Mouse (Mus musculus) midbrain, embryonic 11.5 days (tissue): Measurements from ENCODE around the gene Ube2f. TPM values are rescaled to one million over a fixed set of nuclear protein-coding genes. Genes with fewer than 3 reads are reported as not detected.

ENCODE experiments used
- ATAC-seq: fragments of 200-750 bp; cut with Nextera tagmentation; 2 replicates; pipeline ENCODE4 v1.8.0; 2017; ENCODE audit warnings: moderate TSS enrichment, moderate library complexity; ENCODE audit not compliant: low FRiP score
- DNase-seq: peaks from one replicate; pipeline ENCODE4 v3.0.0; 2015; ENCODE audit warnings: low spot score; ENCODE audit errors: missing footprints
- H3K27ac ChIP-seq: fragments of 300-500 bp; sonication (generic); 2 replicates; pipeline ENCODE4 v1.5.1; 2014; ENCODE audit warnings: low read depth, low read length
- H3K27me3 ChIP-seq: fragments of 300-500 bp; sonication (generic); 2 replicates; pipeline ENCODE4 v1.6.1; 2014; ENCODE audit warnings: mild to moderate bottlenecking, low read length, moderate library complexity, mixed read lengths; ENCODE audit not compliant: control insufficient read depth, insufficient read depth
- H3K36me3 ChIP-seq: fragments of 300-500 bp; sonication (generic); 2 replicates; pipeline ENCODE4 v1.6.1; 2014; ENCODE audit warnings: mild to moderate bottlenecking, low read length, moderate library complexity, mixed read lengths; ENCODE audit not compliant: control insufficient read depth, insufficient read depth
- H3K4me1 ChIP-seq: fragments of 300-500 bp; sonication (generic); 2 replicates; pipeline ENCODE4 v1.6.1; 2014; ENCODE audit warnings: low read length; ENCODE audit not compliant: control insufficient read depth, insufficient read depth
- H3K4me2 ChIP-seq: fragments of 300-500 bp; sonication (generic); 2 replicates; pipeline ENCODE4 v1.6.1; 2014; ENCODE audit warnings: mild to moderate bottlenecking, moderate library complexity
- H3K4me3 ChIP-seq: fragments of 300-500 bp; sonication (generic); 2 replicates; pipeline ENCODE4 v1.5.1; 2014; ENCODE audit warnings: low read depth, low read length
- H3K9ac ChIP-seq: fragments of 300-500 bp; sonication (generic); 2 replicates; pipeline ENCODE4 v1.6.1; 2014; ENCODE audit warnings: low read length
- H3K9me3 ChIP-seq: fragments of 300-500 bp; sonication (generic); 2 replicates; pipeline ENCODE4 v1.6.1; 2016; ENCODE audit warnings: low read length; ENCODE audit not compliant: control insufficient read depth
- WGBS: fragments of 180-500 bp; shearing (Covaris S2); extraction: QIAGEN DNeasy Blood & Tissue Kit; methylation state at CpG from one replicate; pipeline ENCODE4 v1.1.7; 2014; 5-methylcytosine and 5-hydroxymethylcytosine counted together
- polyA plus RNA-seq: library from polyadenylated mRNA; unstranded; fragments of >200 nt; fragmentation: Nextera tagmentation; extraction: Ambion mirVana; gene quantifications from 2 replicates; pipeline ENCODE4 v1.2.1, GENCODE M21; 2014

Ube2f gene
- polyA plus RNA-seq, 1 experiment from 2014 or later = 88.5 TPM

DNA sequence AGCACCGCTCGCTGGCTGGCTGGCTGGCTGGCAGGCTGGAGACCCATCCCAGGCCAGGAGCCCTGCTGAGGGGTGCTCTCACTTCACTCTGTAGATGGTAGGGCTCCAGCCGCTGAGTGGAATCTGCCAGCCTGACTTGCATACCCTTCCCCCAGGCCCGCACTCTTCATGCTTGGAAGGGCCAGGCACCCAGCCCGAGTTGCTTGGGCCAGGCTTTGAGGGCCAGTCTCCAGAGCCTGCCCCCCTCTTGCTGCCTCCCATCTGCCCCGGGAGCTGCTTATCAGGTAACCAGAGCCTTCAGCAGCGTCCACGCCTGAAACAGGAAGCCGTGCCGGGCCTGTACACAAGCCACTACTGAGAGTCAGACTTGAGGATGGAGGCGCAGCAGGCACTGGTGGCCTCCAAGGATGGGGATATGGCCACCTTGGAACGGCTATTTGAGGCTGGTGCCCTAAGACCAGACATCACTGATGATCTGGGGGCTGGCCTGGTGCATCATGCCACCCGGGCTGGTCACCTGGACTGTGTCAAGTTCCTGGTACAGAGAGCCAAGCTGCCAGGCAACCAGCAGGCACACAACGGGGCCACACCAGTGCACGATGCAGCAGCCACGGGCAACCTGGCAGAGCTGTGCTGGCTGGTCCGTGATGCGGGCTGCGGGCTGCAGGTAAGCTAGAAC lies 71.8 kb downstream of the Ube2f start, which contains the start of gene Espnl:
Espnl (plus strand) TSS at position 316 of the 679 bp plus-strand sequence.
- H3K4me3 ChIP-seq = no peak within 1 kb of the TSS
- no peaks in the 10 kb centered on the region for H3K27me3 ChIP-seq
- H3K9me3 ChIP-seq = no peaks in the 10 kb centered on the region
- no peaks in the 10 kb centered on the region for H3K36me3 ChIP-seq
- H3K9ac ChIP-seq = no peak within 1 kb of the TSS
- DNase-seq (no peak), ATAC-seq (no peak)
- no peaks in the 10 kb centered on the region for H3K4me1 ChIP-seq
- 78% methylated on average over 19 of the region's 19 CpGs for WGBS
- no peak within 1 kb of the TSS for H3K4me2 ChIP-seq
- no peak within 1 kb of the TSS for H3K27ac ChIP-seq

DNA sequence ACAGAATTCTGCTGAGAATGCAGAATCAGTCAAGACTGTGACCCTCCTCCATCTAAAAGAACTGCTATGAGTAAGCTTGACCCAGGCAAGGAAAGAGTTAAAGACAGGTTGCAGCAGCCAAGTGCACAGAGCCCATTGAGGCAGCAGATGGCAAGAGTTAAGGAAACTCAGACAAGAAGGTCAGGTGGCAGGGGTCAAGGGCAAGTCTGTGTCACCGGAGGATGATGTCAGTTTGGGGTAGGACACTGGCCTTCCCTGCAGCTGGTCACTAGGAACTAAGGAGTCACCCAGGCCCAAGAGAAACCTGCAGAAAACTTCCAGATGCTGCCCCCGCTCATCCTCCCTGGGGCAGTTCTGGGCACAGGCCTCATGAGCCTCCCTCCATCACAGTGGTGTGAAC lies 74.5 kb downstream of the Ube2f start:
- WGBS = 78% methylated on average over 2 of the region's 2 CpGs
- Histone ChIP-seq H3K36me3 (no peaks in the 10 kb centered on the region), H3K4me1 (no peaks in the 10 kb centered on the region), H3K4me3 (no peak overlapping the region), H3K9ac (no peak overlapping the region), H3K27ac (no peak overlapping the region), H3K9me3 (no peaks in the 10 kb centered on the region), H3K27me3 (no peaks in the 10 kb centered on the region), H3K4me2 (no peak overlapping the region)
- no peak for DNase-seq
- ATAC-seq = no peak

DNA sequence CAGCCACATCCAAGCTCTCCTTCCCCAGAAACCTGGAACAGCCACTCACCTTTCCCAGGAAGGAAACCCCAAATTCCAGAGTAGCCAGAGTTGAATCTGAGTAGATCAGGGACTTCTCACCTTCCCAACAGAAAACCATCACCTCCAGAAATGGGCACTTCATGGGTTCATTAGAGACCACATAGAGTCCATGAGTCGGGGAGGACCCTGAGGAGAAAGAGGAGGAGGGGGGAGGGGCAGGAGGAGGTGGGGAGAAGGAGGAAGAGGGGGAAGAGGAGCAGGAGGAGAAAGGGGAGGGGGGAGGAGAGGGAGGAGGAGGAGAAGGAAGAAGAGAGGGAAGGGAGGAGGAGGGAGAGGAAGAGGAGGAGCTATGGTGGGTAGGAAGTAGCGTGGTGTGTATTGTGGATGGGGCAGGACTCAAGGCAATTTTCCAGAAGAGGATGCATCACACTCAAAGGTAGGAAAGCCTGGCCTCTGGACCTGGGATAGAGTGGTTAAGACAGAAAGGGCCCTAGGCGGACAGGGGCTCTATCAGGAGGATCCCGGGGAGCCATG lies 75.5 kb downstream of the Ube2f start:
- no peak overlapping the region for H3K4me2 ChIP-seq
- ATAC-seq (no peak), DNase-seq (no peak)
- no peaks in the 10 kb centered on the region for H3K9me3 ChIP-seq
- no peak overlapping the region for H3K4me3 ChIP-seq
- no peaks in the 10 kb centered on the region for H3K36me3 ChIP-seq
- 76% methylated on average over 4 of the region's 4 CpGs for WGBS
- no peaks in the 10 kb centered on the region for H3K4me1 ChIP-seq
- no peak overlapping the region for H3K27ac ChIP-seq
- no peak overlapping the region for H3K9ac ChIP-seq
- H3K27me3 ChIP-seq = no peaks in the 10 kb centered on the region

DNA sequence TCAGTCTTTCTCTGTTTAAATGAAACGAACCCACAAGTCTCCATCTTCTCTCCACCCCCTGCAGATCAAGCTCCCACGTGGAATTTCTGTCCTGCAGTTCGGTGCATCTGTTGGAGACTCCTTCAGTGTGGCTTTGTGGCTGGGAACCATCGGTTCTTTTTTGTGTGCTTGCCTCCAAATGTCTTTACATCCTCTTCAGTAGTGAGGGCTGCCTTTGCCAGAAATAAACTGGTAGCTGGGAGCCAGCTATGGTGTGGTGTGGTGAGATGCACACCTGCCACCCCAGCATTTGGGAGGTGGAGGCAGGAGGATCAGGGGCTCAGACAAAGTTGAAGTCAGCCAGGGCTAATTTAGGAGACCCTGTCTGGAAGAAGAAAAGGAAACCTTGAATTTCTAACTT lies 82.0 kb downstream of the Ube2f start:
- H3K4me3 ChIP-seq = no peak overlapping the region
- H3K4me1 ChIP-seq = no peaks in the 10 kb centered on the region
- 58% methylated on average over 4 of the region's 4 CpGs for WGBS
- no peaks in the 10 kb centered on the region for H3K9me3 ChIP-seq
- no peak overlapping the region for H3K4me2 ChIP-seq
- H3K27me3 ChIP-seq = no peaks in the 10 kb centered on the region
- H3K36me3 ChIP-seq = no peaks in the 10 kb centered on the region
- no peak for DNase-seq
- ATAC-seq = no peak
- H3K9ac ChIP-seq = no peak overlapping the region
- no peak overlapping the region for H3K27ac ChIP-seq

DNA sequence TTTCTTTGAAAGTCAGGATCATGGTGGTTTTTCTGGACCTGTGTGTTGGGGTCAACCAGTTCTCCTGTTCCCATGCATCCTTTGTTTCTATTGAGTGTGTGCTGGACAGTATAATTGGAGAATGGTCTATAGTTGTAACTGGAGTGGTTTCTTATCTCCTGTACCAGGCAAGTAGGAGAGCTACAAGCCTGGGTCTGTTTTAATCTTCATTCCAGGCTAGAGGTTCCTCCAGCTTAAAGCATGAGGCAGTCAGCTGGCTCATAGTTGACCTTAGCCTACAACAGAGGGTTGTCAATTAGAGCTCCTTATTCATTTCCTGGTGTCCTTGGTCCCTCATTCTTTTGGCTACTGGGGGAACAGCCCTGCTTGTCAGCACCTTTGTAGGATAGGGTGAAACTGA lies 83.5 kb downstream of the Ube2f start:
- DNase-seq = no peak

DNA sequence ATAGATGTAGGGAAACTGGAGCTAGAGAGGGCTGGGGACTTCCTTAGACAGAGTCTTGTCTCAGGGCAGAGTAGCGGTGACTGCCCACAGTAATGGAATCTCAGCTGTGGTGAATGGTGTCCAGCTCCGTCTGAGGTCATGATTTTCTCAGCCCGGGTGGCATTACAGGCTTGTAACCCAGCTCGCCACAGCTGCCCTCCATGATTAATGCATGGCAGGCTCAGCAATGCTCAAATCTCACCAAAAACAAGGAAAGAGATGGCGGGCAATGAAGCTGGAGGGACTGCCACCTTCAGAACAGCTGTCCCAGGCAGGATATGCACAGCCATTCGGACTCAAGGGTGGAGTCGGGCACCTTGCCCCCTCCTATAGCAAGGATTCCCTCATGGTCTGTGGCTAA lies 87.3 kb downstream of the Ube2f start:
- no peak for ATAC-seq
- Histone ChIP-seq H3K9me3 (no peaks in the 10 kb centered on the region), H3K27me3 (no peaks in the 10 kb centered on the region), H3K4me2 (no peak overlapping the region), H3K9ac (no peak overlapping the region), H3K4me3 (no peak overlapping the region), H3K36me3 (no peaks in the 10 kb centered on the region), H3K27ac (no peak overlapping the region), H3K4me1 (no peaks in the 10 kb centered on the region; the same call in 1 of the 2 replicates)
- 90% methylated on average over 7 of the region's 7 CpGs for WGBS
- no peak for DNase-seq

More for the DNA sequence above, 83.5 kb downstream of the Ube2f start:
- H3K4me1 ChIP-seq = no peaks in the 10 kb centered on the region; the same call in 1 of the 2 replicates
- no peak overlapping the region for H3K27ac ChIP-seq
- no peak for ATAC-seq
- no peaks in the 10 kb centered on the region for H3K9me3 ChIP-seq
- no peaks in the 10 kb centered on the region for H3K27me3 ChIP-seq
- H3K4me3 ChIP-seq = no peak overlapping the region
- H3K36me3 ChIP-seq = no peaks in the 10 kb centered on the region
- no peak overlapping the region for H3K9ac ChIP-seq
- no peak overlapping the region for H3K4me2 ChIP-seq

Other genes starting within 250 kb of the Ube2f start
- gene Rbm44, start 105.2 kb upstream of the Ube2f start, polyA plus RNA-seq = 0.37 and 0.94 TPM in 2 replicates
- gene Ramp1, start 70.5 kb upstream of the Ube2f start, polyA plus RNA-seq = 0.50 and 0.85 TPM in 2 replicates
- 10.1 and 11.0 TPM in 2 replicates for gene Scly, start 48.0 kb downstream of the Ube2f start, polyA plus RNA-seq
- 0.08 and 0.11 TPM in 2 replicates for gene Espnl, start 71.8 kb downstream of the Ube2f start, polyA plus RNA-seq
- 0.10 and 0.26 TPM in 2 replicates for gene Klhl30, start 100.7 kb downstream of the Ube2f start, polyA plus RNA-seq
- gene Erfe, start 116.1 kb downstream of the Ube2f start, polyA plus RNA-seq = 0.52 and 0.73 TPM in 2 replicates
- 163 and 169 TPM in 2 replicates for gene Ilkap, start 148.5 kb downstream of the Ube2f start, polyA plus RNA-seq
- gene Hes6, start 163.7 kb downstream of the Ube2f start, polyA plus RNA-seq = 300 and 322 TPM in 2 replicates
- 1.5 and 1.6 TPM in 2 replicates for gene Per2, start 209.0 kb downstream of the Ube2f start, polyA plus RNA-seq
- gene Traf3ip1, start 244.3 kb downstream of the Ube2f start, polyA plus RNA-seq = 6.0 and 7.3 TPM in 2 replicates